Mouse (Mus musculus): ENCODE results near the gene Spag4. TPM values are rescaled to one million over a fixed set of nuclear protein-coding genes. Genes with fewer than 3 reads are reported as not detected.

Spag4 gene
- polyA plus RNA-seq (2014; fragmentation: Illumina TruSeq; extraction: RNeasy Lipid Tissue Mini Kit (QIAGEN cat#74804); ENCODE audit: low read depth, low replicate concordance) = 16.1 TPM

DNA sequence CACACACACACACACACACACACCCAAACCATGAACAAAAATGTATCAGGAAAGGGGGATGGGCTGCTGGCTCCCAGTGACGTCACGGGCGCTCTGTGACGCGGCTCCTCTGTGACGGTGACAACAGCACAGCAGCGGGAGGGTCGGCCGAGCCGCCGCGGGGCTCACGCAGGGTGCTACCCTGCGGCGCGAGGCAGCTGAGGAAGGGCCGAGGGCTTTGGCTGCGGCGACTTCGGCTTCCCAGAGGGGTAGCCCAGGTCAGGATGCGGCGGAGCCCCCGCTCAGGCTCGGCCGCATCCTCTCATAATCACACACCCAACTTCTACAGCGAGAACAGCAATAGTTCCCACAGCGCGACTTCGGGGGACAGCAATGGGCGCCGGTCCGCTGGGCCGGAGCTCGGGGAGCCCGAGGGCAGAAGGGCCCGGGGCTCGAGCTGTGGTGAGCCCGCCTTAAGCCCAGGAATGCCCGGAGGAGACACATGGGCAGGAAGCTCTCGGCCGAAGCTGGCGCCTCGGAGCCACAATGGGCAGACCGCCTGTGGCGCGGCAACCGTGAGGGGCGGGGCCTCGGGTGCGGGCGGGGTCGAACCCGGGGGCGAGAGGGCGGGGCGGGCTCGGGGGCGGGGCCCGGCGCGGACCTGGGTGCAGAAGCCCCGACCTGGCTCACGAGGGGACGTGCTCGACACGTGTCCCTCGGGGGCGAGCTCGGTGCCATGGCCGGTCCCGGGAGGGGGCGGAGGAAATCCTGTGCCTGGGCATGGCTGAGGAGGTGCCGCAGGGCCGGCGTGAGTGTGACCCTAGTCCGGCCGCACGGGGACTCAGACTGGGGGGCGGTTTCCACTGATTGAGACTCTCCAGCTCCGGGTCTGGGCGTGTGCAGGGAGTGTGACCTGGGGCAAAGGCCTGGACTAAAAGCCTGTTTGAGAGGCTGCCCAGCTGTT, at the start of gene Spag4:
TSS of gene Spag4 (plus strand) at position 77 of the 943 bp plus-strand sequence.

GRCm38 (mm10) chr2:156052816-156053215, 12.2 kb upstream of the Spag4 start, which contains the start of gene Fer1l4:
Fer1l4 (minus strand) TSS chr2:156052947.

GRCm38 (mm10) chr2:156111358-156112079, 46.5 kb downstream of the Spag4 start, which contains the start of the genes Cpne1 and Rbm12:
Cpne1 (minus strand) TSS chr2:156111965.
Rbm12 (minus strand) TSS chr2:156111978.

Other genes with a start within 250 kb of the Spag4 start
- gene BC029722, start 245.7 kb upstream of the Spag4 start, polyA plus RNA-seq (2014; fragmentation: Illumina TruSeq; extraction: RNeasy Lipid Tissue Mini Kit (QIAGEN cat#74804); ENCODE audit: low read depth, low replicate concordance) = 4.8 TPM
- gene Eif6, start 238.2 kb upstream of the Spag4 start, polyA plus RNA-seq (2014; fragmentation: Illumina TruSeq; extraction: RNeasy Lipid Tissue Mini Kit (QIAGEN cat#74804); ENCODE audit: low read depth, low replicate concordance) = 6.4 TPM
- not detected for gene Fam83c, start 230.3 kb upstream of the Spag4 start, polyA plus RNA-seq (2014; fragmentation: Illumina TruSeq; extraction: RNeasy Lipid Tissue Mini Kit (QIAGEN cat#74804); ENCODE audit: low read depth, low replicate concordance)
- 71.1 TPM for gene Uqcc1, start 134.9 kb upstream of the Spag4 start, polyA plus RNA-seq (2014; fragmentation: Illumina TruSeq; extraction: RNeasy Lipid Tissue Mini Kit (QIAGEN cat#74804); ENCODE audit: low read depth, low replicate concordance)
- gene Gm15557, start 124.4 kb upstream of the Spag4 start, polyA plus RNA-seq (2014; fragmentation: Illumina TruSeq; extraction: RNeasy Lipid Tissue Mini Kit (QIAGEN cat#74804); ENCODE audit: low read depth, low replicate concordance) = not detected
- gene Gdf5, start 119.8 kb upstream of the Spag4 start, polyA plus RNA-seq (2014; fragmentation: Illumina TruSeq; extraction: RNeasy Lipid Tissue Mini Kit (QIAGEN cat#74804); ENCODE audit: low read depth, low replicate concordance) = not detected
- 1.7 TPM for gene Cep250, start 108.7 kb upstream of the Spag4 start, polyA plus RNA-seq (2014; fragmentation: Illumina TruSeq; extraction: RNeasy Lipid Tissue Mini Kit (QIAGEN cat#74804); ENCODE audit: low read depth, low replicate concordance)
- gene 6430550D23Rik, start 57.2 kb upstream of the Spag4 start, polyA plus RNA-seq (2014; fragmentation: Illumina TruSeq; extraction: RNeasy Lipid Tissue Mini Kit (QIAGEN cat#74804); ENCODE audit: low read depth, low replicate concordance) = 12.2 TPM
- 35.8 TPM for gene Ergic3, start 57.1 kb upstream of the Spag4 start, polyA plus RNA-seq (2014; fragmentation: Illumina TruSeq; extraction: RNeasy Lipid Tissue Mini Kit (QIAGEN cat#74804); ENCODE audit: low read depth, low replicate concordance)
- gene Fer1l4, start 12.2 kb upstream of the Spag4 start, polyA plus RNA-seq (2014; fragmentation: Illumina TruSeq; extraction: RNeasy Lipid Tissue Mini Kit (QIAGEN cat#74804); ENCODE audit: low read depth, low replicate concordance) = 0.14 TPM
- gene Cpne1, start 46.8 kb downstream of the Spag4 start, polyA plus RNA-seq (2014; fragmentation: Illumina TruSeq; extraction: RNeasy Lipid Tissue Mini Kit (QIAGEN cat#74804); ENCODE audit: low read depth, low replicate concordance) = 11.2 TPM
- gene Rbm12, start 46.8 kb downstream of the Spag4 start, polyA plus RNA-seq (2014; fragmentation: Illumina TruSeq; extraction: RNeasy Lipid Tissue Mini Kit (QIAGEN cat#74804); ENCODE audit: low read depth, low replicate concordance) = 17.9 TPM
- gene Gm28036, start 61.9 kb downstream of the Spag4 start, polyA plus RNA-seq (2014; fragmentation: Illumina TruSeq; extraction: RNeasy Lipid Tissue Mini Kit (QIAGEN cat#74804); ENCODE audit: low read depth, low replicate concordance) = 7.8 TPM
- 2.8 TPM for gene Romo1, start 78.9 kb downstream of the Spag4 start, polyA plus RNA-seq (2014; fragmentation: Illumina TruSeq; extraction: RNeasy Lipid Tissue Mini Kit (QIAGEN cat#74804); ENCODE audit: low read depth, low replicate concordance)
- 35.2 TPM for gene Nfs1, start 79.0 kb downstream of the Spag4 start, polyA plus RNA-seq (2014; fragmentation: Illumina TruSeq; extraction: RNeasy Lipid Tissue Mini Kit (QIAGEN cat#74804); ENCODE audit: low read depth, low replicate concordance)
- 296 TPM for gene Rbm39, start 115.1 kb downstream of the Spag4 start, polyA plus RNA-seq (2014; fragmentation: Illumina TruSeq; extraction: RNeasy Lipid Tissue Mini Kit (QIAGEN cat#74804); ENCODE audit: low read depth, low replicate concordance)
- gene Phf20, start 131.3 kb downstream of the Spag4 start, polyA plus RNA-seq (2014; fragmentation: Illumina TruSeq; extraction: RNeasy Lipid Tissue Mini Kit (QIAGEN cat#74804); ENCODE audit: low read depth, low replicate concordance) = 37.5 TPM
- 165 TPM for gene Cnbd2, start 247.1 kb downstream of the Spag4 start, polyA plus RNA-seq (2014; fragmentation: Illumina TruSeq; extraction: RNeasy Lipid Tissue Mini Kit (QIAGEN cat#74804); ENCODE audit: low read depth, low replicate concordance)
- not detected for gene Scand1, start 247.5 kb downstream of the Spag4 start, polyA plus RNA-seq (2014; fragmentation: Illumina TruSeq; extraction: RNeasy Lipid Tissue Mini Kit (QIAGEN cat#74804); ENCODE audit: low read depth, low replicate concordance)